Mouse (Mus musculus) heart, postnatal 0 days (tissue): ENCODE data around the gene Trappc5.

Experiments used
- CTCF ChIP-seq: IDR thresholded peaks from 2 replicates; pipeline ENCODE4 v1.5.1; 2016; ENCODE audit warnings: antibody characterized with exemption, control low read depth, low read depth
- EP300 ChIP-seq: IDR thresholded peaks from 2 replicates; pipeline ENCODE4 v1.6.1; 2016; ENCODE audit warnings: antibody characterized with exemption, low read depth

GRCm38 (mm10) chr8:3655526-3655925 is 20.6 kb upstream of the Trappc5 start, which contains the start of gene Retn:
- TF ChIP-seq CTCF, result no peak
- TF ChIP-seq EP300, result no peak
